Mouse (Mus musculus) ES-E14 (cell line): Measurements from ENCODE around the gene Lmf1.

Experiments used
- CHD2 ChIP-seq: IDR thresholded peaks from 2 replicates; pipeline ENCODE4 v1.6.1; 2014; ENCODE audit warnings: mild to moderate bottlenecking, low read depth, low read length, inconsistent platforms
- HCFC1 ChIP-seq: IDR thresholded peaks from 2 replicates; pipeline ENCODE4 v1.6.1; 2012; ENCODE audit warnings: low read length, inconsistent platforms, borderline replicate concordance; ENCODE audit not compliant: insufficient read depth
- MAFK ChIP-seq: IDR thresholded peaks from 2 replicates; pipeline ENCODE4 v1.6.1; 2014; ENCODE audit warnings: mild to moderate bottlenecking, low read depth, low read length, inconsistent platforms; ENCODE audit not compliant: insufficient read depth

GRCm38 (mm10) chr17:25541768-25542167, 37.1 kb upstream of the Lmf1 start:
- TF ChIP-seq MAFK (no peak), CHD2 (no peak), HCFC1 (no peak)
